In the genomic region with DNA sequence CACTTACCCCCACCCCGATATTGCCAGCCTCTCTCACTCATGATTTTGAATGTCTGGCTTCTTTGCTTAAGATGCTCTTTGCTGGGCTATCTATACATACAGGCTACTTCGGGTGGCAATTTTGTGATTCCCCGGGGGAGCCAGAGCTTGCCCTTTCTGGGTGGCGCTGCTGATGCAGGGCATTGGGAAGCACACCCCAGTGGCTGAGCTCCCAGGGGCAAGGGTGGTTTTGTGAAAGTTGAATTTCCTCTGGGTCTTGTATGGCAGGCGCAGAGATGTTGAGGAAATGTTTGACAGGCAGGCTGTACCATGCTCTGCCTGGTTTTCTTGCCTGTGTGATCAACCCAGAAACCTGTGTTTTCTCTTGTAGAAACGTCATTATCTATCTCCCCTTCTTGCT, we compare ENCODE assay signal across 23 mouse cellular contexts.
"Had no signal": no experiment of that assay in that cellular context is flagged by ENCODE, and none has a peak within 500 bp of the region (broad histone marks: within the 10 kb centered on the region; RNA-seq: fewer than 3 reads in every experiment).

No protein-coding gene starts in this region.

- H3K9ac ChIP-seq: heart, embryonic 13.5 days; heart, embryonic 15.5 days; hindbrain, embryonic 12.5 days; hindbrain, embryonic 14.5 days; intestine, embryonic 15.5 days; limb, embryonic 13.5 days; limb, embryonic 15.5 days had no signal

- ATAC-seq: hindbrain, embryonic 16.5 days; inflammation-experienced regulatory T-cells, adult 6 months; intestine, embryonic 15.5 days; intestine, postnatal 0 days had no signal

- DNase-seq: gastrocnemius, adult 2 months; gastrocnemius, postnatal 10 days; gastrocnemius, postnatal 25 days; heart, adult 2 months; heart, postnatal 4 days; kidney, adult 18-20 months; kidney, adult 8-10 months; kidney, postnatal 10 days; layer of hippocampus, adult 9-11 months; layer of hippocampus, postnatal 36 days; left cerebral cortex, postnatal 4 days had no signal

- H3K4me3 ChIP-seq: gastrocnemius, adult 2 months; heart, adult 2 months; heart, embryonic 13.5 days; heart, embryonic 15.5 days; hindbrain, embryonic 10.5 days; hindbrain, embryonic 12.5 days; intestine, embryonic 15.5 days; limb, embryonic 13.5 days; limb, embryonic 15.5 days had no signal

- H3K9me3 ChIP-seq: heart, embryonic 13.5 days; heart, embryonic 15.5 days; hindbrain, embryonic 10.5 days; hindbrain, embryonic 12.5 days; intestine, embryonic 15.5 days; limb, embryonic 13.5 days; limb, embryonic 15.5 days had no signal

- H3K27me3 ChIP-seq: heart, embryonic 13.5 days; heart, embryonic 15.5 days; hindbrain, embryonic 12.5 days; intestine, embryonic 15.5 days; limb, embryonic 13.5 days; limb, embryonic 15.5 days had no signal

- H3K27ac ChIP-seq: gastrocnemius, adult 2 months; heart, adult 2 months; heart, embryonic 13.5 days; heart, embryonic 15.5 days; hindbrain, embryonic 12.5 days; hindbrain, embryonic 14.5 days; intestine, embryonic 15.5 days; limb, embryonic 13.5 days; limb, embryonic 15.5 days had no signal

- H3K4me2 ChIP-seq: heart, embryonic 11.5 days; heart, embryonic 13.5 days; heart, embryonic 15.5 days; hindbrain, embryonic 12.5 days; hindbrain, embryonic 14.5 days; intestine, embryonic 15.5 days; limb, embryonic 13.5 days; limb, embryonic 15.5 days had no signal

- H3K36me3 ChIP-seq: heart, embryonic 13.5 days; heart, embryonic 15.5 days; hindbrain, embryonic 10.5 days; hindbrain, embryonic 12.5 days; intestine, embryonic 15.5 days; limb, embryonic 13.5 days; limb, embryonic 15.5 days had no signal
